ENCODE assay signal across 9 mouse cellular contexts in the genomic region with DNA sequence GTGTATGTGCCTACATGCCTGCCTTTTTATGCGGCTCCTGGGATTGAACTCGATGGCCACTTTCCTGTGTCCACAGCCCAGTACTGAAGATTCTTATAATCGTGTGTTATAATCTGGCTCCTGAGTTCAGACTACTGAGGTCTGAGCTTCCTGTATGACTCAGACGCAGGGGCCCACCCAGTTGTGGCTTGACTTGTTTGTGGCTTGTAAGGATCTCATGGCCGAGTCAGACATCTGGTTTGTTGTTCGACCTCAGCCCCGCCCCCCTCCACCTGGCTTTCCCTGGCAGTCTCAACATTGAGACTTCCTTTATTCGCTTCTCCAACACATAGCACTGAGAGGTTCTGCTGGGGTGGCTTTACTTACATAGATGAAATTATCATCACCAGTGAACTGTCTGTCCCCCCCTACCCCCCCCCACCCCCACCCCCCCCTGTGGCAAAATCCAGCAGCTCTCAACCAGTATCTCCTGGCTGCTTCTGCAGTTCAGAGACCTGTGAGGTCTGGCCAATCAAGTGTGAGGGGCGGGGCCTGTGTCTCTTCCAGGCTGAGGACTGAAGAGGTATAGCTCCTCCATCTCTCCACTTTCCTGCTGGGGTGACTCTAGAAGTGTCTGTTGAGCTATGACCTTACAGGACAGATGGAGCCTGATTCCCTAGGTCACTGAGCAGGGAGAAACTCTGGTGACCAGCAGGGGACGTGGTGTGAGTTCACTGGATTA. TPM values are rescaled to one million over a fixed set of nuclear protein-coding genes. Genes with fewer than 3 reads are reported as not detected.
DNase-seq lines count a peak whose midpoint lies in the region; ATAC-seq and TF ChIP-seq lines count a peak whose summit lies in the region.
"Had no signal": no experiment of that assay in that cellular context is flagged by ENCODE, and none has a peak within 500 bp of the region (broad histone marks: within the 10 kb centered on the region; RNA-seq: fewer than 3 reads in every experiment).

No protein-coding gene starts in this region.

- DNase-seq in kidney, adult 2 months, result peak; percentile 7
- peak; percentile 72 for DNase-seq in limb, embryonic 11.5 days (ENCODE audit: low spot score)
- peak; percentile 39 to 45 for DNase-seq in thymus, adult 18-20 months
- DNase-seq in frontal cortex, postnatal 10 days (ENCODE audit: low spot score in 2 of 2), result no peak
- DNase-seq in adrenal gland, postnatal 25 days, result no peak
- no peak for DNase-seq in cerebellum, adult 11-12 months

- no peaks in the 10 kb centered on the region for H3K36me3 ChIP-seq in kidney, adult 2 months (ENCODE audit: control insufficient read depth, insufficient read depth, low read length)
- H3K36me3 ChIP-seq in kidney, embryonic 14.5 days (ENCODE audit: control insufficient read depth, insufficient read depth, low read length), result no peaks in the 10 kb centered on the region
- no peaks in the 10 kb centered on the region for H3K36me3 ChIP-seq in limb, embryonic 11.5 days (ENCODE audit: control insufficient read depth, insufficient read depth, low read length)
- H3K36me3 ChIP-seq: hindbrain, embryonic 15.5 days had no signal

- TF ChIP-seq CTCF in kidney, adult 2 months (conservative IDR thresholded peaks at IDR 0.05; ENCODE audit: insufficient read depth, insufficient read length, low read depth, low read length), result no peak

- no peak overlapping the region for H3K27ac ChIP-seq in kidney, adult 2 months (ENCODE audit: insufficient read depth, low read depth, low read length)
- no peak overlapping the region for H3K27ac ChIP-seq in kidney, embryonic 14.5 days (ENCODE audit: low read depth, low read length)
- H3K27ac ChIP-seq in limb, embryonic 11.5 days (replicated peaks; ENCODE audit: low read depth, low read length), result 0 out of 2 replicates have a peak overlapping the region, but pooled peaks have one; percentile 36
- H3K27ac ChIP-seq: hindbrain, embryonic 15.5 days had no signal

- no peak overlapping the region for H3K4me2 ChIP-seq in kidney, embryonic 14.5 days (replicated peaks; ENCODE audit: low read depth, low read length)
- H3K4me2 ChIP-seq in limb, embryonic 11.5 days (ENCODE audit: low read depth, severe bottlenecking), result no peak overlapping the region
- H3K4me2 ChIP-seq: hindbrain, embryonic 15.5 days had no signal

- no peak for ATAC-seq in kidney, embryonic 14.5 days (ENCODE audit: low FRiP score, low TSS enrichment)
- peak; percentile 99 for ATAC-seq in common myeloid progenitor, adult 5-6 weeks (replicated peaks; ENCODE audit: low read depth, poor library complexity, severe bottlenecking)
- ATAC-seq in limb, embryonic 11.5 days (ENCODE audit: insufficient number of reproducible peaks, low FRiP score, low TSS enrichment, low read depth), result peak; percentile 26; the same call in 1 of the 2 replicates

- 68% methylated on average over 10 of the region's 10 CpGs for WGBS in kidney, adult 2 months
- WGBS in kidney, embryonic 14.5 days, result 72% methylated on average over 10 of the region's 10 CpGs
- 56% methylated on average over 10 of the region's 10 CpGs for WGBS in limb, embryonic 11.5 days

- no peaks in the 10 kb centered on the region for H3K27me3 ChIP-seq in kidney, adult 2 months (replicated peaks; ENCODE audit: control insufficient read depth, insufficient read depth, low read length)
- H3K27me3 ChIP-seq in kidney, embryonic 14.5 days (ENCODE audit: control insufficient read depth, insufficient read depth, low read length), result no peaks in the 10 kb centered on the region
- no peaks in the 10 kb centered on the region for H3K27me3 ChIP-seq in limb, embryonic 11.5 days (ENCODE audit: control insufficient read depth, insufficient read depth, low read length)
- H3K27me3 ChIP-seq: hindbrain, embryonic 15.5 days had no signal

- TF ChIP-seq POLR2A in kidney, adult 2 months (IDR thresholded peaks at IDR 0.05; ENCODE audit: low read depth, low read length), result no peak

- no peaks in the 10 kb centered on the region for H3K9me3 ChIP-seq in kidney, embryonic 14.5 days (ENCODE audit: control insufficient read depth, low read length)
- no peaks in the 10 kb centered on the region for H3K9me3 ChIP-seq in limb, embryonic 11.5 days (ENCODE audit: control insufficient read depth, low read length)
- H3K9me3 ChIP-seq: hindbrain, embryonic 15.5 days had no signal

- H3K9ac ChIP-seq in kidney, embryonic 14.5 days (ENCODE audit: low read depth, low read length), result no peak overlapping the region
- H3K9ac ChIP-seq in limb, embryonic 11.5 days (ENCODE audit: low read length), result no peak overlapping the region
- H3K9ac ChIP-seq: hindbrain, embryonic 15.5 days had no signal

- H3K4me3 ChIP-seq in kidney, adult 2 months (ENCODE audit: insufficient read depth, low read depth, low read length), result no peak overlapping the region
- no peak overlapping the region for H3K4me3 ChIP-seq in kidney, embryonic 14.5 days (ENCODE audit: low read length)
- H3K4me3 ChIP-seq in limb, embryonic 11.5 days (ENCODE audit: low read depth, low read length), result no peak overlapping the region
- H3K4me3 ChIP-seq: hindbrain, embryonic 15.5 days had no signal

- H3K4me1 ChIP-seq in kidney, adult 2 months (ENCODE audit: control insufficient read depth, insufficient read depth, low read length), result no peaks in the 10 kb centered on the region
- H3K4me1 ChIP-seq in kidney, embryonic 14.5 days (ENCODE audit: control insufficient read depth, insufficient read depth, low read length), result no peaks in the 10 kb centered on the region
- peaks cover 7% of the 10 kb centered on the region; the same call in 1 of the 2 replicates for H3K4me1 ChIP-seq in limb, embryonic 11.5 days (ENCODE audit: control insufficient read depth, insufficient read depth, low read length)

RNA-seq across cellular contexts. Expression of a gene that starts 38.8 kb away (rescaled TPM):
- 1.1 and 1.3 TPM in 2 replicates for polyA plus RNA-seq in kidney, adult 2 months (2012; rRNA removed)
- 0.11 and 0.26 TPM in 2 replicates for polyA plus RNA-seq in kidney, embryonic 14.5 days (2014; fragmentation: Nextera tagmentation; extraction: Ambion mirVana)
- not detected in 2 replicates for total RNA-seq in common myeloid progenitor, adult 5-6 weeks (2017)
- 0.07 TPM in 1 of 2 replicates, not detected in the other for polyA plus RNA-seq in limb, embryonic 11.5 days (2014; fragmentation: Nextera tagmentation; extraction: Ambion mirVana)
- 4.1 and 6.8 TPM in 2 replicates for total RNA-seq in adrenal gland, postnatal 25 days (2021)

Comparison
In these comparisons a context has a peak if more than half of its experiments do, and no peak if none do; other contexts are left out.
1. DNase-seq: peak in kidney, adult 2 months (single experiment), limb, embryonic 11.5 days (single experiment) and thymus, adult 18-20 months (2 of 2); none in frontal cortex, postnatal 10 days (0 of 2), adrenal gland, postnatal 25 days (single experiment) and cerebellum, adult 11-12 months (single experiment).